Mouse (Mus musculus): ENCODE data around the gene Tas2r120.
"Not testable (repeated sequence)": the region's sequence is repeated elsewhere in the genome, so short reads cannot be mapped to it uniquely, and the experiment has no call there.

Gene Tas2r120

DNA sequence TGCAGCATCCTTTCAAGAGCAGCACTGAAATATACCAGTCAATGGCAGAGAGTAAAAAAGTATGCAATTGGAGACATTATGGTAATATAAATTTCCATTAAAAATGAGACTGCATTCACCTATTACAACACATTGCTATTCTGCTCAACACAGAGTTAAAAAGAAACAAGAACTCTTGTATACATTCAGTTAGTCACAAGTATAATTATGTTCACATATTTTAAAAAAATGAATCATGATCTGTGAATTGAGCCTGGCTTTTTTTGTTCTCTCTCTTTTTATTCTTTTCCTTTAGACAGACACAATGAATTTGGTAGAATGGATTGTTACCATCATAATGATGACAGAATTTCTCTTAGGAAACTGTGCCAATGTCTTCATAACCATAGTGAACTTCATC is at the start of gene Tas2r120:
Gene Tas2r120, plus strand, starts transcription at position 301 of the 400 bp plus-strand sequence.
- no peak for ATAC-seq (ENCODE audit: insufficient number of reproducible peaks, low FRiP score, low TSS enrichment)

DNA sequence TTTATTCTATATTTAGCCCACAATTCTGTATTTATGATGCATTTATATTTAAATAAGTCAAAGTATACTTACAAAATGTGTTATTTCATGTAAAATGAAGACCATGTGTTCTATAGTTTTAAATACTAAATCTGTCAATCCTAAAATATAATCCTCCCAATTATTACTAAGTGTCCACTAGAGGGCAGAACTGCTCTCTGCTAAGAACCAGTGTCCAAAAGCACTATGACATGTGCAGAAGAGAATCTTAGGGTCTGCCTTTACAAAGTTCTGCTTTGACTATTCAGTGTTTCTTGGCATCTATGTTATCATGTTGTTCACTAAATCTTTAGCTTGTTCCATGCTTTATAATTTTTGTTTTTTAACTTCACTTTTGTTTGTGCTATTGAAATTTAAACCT is 7.4 kb upstream of the Tas2r120 start:
- ATAC-seq (ENCODE audit: insufficient number of reproducible peaks, low FRiP score, low TSS enrichment), result no peak

DNA sequence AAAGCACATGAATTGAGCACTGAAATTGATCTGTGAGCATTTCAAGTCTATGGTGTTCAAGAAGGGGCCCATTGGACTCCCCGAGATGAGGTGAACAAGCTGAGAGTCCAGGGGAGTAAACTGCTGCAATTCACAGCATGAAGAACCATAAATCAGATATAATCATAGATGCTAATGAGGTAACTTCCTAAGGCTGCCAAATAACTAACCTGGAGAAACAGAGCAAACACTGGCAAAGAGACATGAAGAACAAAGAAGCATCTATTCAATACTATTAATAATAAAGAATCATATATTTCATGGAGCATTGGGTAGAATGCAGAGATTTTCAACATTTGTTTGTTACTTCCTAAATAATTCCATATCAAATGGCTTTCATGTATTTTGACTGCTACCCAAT is 5.3 kb upstream of the Tas2r120 start, which contains the start of gene A630073D07Rik:
Gene A630073D07Rik, minus strand, starts transcription at position 101 of the 400 bp plus-strand sequence.
- no peak for ATAC-seq (ENCODE audit: insufficient number of reproducible peaks, low FRiP score, low TSS enrichment)

GRCm38 (mm10) chr6:132691596-132691995 is 34.8 kb downstream of the Tas2r120 start:
- ATAC-seq (ENCODE audit: insufficient number of reproducible peaks, low FRiP score, low TSS enrichment), result not testable (repeated sequence)

- ATAC-seq (ENCODE audit: insufficient number of reproducible peaks, low FRiP score, low TSS enrichment), result no peak
Measured at GRCm38 (mm10) chr6:132700907-132701306, 44.2 kb downstream of the Tas2r120 start, which contains the start of gene Tas2r121. Tas2r121 (minus strand) TSS chr6:132701007.
